Mouse (Mus musculus) testis, postnatal 10 days (tissue): ENCODE data around the gene Nmd3.

Experiments used
- DNase-seq: peaks from one replicate; pipeline ENCODE4 v3.0.0; 2021; ENCODE audit warnings: low spot score

Nmd3 gene

GRCm38 (mm10) chr3:69721814-69722186 is at the start of gene Nmd3:
Gene Nmd3 (plus strand): TSS chr3:69721985.
- DNase-seq = peak; percentile 98

DNA sequence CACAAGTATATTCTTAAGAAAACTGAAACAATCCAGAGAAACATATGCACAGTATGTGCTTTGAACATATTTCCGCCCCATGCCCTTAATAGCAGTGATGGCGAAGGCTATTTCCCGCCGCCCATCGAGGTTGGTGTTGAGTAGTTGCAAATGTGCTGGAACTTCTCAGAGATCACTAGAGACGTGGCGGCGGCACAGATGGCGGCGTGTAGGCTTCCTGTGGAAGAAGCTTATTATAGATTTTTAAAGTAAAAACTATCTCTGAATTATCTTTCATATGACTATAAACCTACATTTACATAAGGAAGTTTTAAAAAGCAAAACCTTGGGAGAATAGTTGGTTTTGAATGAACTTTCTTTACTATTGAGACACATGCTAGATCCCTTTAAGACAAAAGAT is 48.4 kb upstream of the Nmd3 start:
- no peak for DNase-seq

DNA sequence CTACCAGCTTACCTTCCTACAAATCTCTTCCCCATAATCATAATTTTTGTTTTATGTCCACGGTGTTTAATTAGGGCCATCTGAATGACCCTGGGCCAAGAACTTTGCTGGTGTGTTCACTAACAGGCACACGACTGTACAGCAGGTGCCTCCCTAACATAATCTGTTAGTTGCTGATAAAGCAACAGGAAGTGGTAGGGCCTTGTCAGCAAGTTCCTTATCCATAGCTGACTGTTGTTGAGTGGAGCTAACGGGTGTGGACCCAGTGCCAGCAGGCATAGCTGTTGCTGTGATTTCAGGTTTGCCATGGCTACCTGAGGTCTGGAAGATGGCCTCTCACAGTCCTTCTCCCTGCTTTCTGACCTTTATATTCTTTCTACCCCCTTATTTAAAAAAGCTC is 47.6 kb upstream of the Nmd3 start:
- no peak for DNase-seq

- no peak for DNase-seq
These were observed 32.0 kb upstream of the Nmd3 start for GRCm38 (mm10) chr3:69689791-69690190.

GRCm38 (mm10) chr3:69690939-69691338 is 30.8 kb upstream of the Nmd3 start:
- no peak for DNase-seq

GRCm38 (mm10) chr3:69699851-69700500 is 21.8 kb upstream of the Nmd3 start:
- DNase-seq = no peak

DNA sequence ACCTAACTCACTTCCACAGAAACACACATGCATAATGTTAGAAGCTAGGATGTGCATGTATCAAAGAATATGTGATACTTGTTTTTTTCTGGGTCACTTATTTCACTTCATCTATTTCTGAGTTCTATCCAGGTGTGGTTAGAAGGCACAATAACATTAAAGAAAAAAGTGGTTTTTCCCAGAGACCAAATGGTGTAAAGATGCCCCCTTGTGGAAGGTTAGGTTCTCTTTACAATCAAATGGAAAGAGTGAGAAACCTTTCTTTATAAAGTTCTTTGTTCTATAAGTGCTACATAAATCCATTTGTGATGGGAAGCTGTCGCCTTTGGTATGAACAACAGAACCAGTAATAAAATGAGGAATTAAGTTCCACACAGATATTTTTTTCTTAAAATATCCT is 19.9 kb upstream of the Nmd3 start:
- no peak for DNase-seq

DNA sequence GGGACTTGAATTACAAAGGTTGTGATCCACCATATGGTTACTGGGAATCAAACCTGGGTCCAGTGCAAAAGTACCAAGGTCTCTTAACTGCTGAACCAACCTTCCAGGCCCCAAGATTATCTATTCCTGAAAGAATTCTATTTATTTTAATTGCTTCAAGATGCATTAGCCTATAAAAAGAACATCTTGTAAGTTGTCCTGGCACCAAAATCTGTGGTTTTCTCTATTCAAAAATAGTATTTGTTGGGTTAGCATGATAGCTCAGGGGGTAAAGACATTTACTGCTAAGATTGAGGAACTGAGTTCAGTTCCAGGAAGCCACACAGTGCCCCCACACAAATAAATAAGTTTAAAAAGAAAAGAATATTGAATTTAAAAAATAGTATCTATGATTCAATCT is 19.4 kb upstream of the Nmd3 start:
- DNase-seq = no peak

- no peak for DNase-seq
These were observed 12.5 kb upstream of the Nmd3 start for GRCm38 (mm10) chr3:69709043-69709929.

- no peak for DNase-seq
These were observed 9.7 kb upstream of the Nmd3 start for GRCm38 (mm10) chr3:69711907-69712600.

- no peak for DNase-seq
These were observed 4.3 kb upstream of the Nmd3 start for GRCm38 (mm10) chr3:69717476-69717875.

DNA sequence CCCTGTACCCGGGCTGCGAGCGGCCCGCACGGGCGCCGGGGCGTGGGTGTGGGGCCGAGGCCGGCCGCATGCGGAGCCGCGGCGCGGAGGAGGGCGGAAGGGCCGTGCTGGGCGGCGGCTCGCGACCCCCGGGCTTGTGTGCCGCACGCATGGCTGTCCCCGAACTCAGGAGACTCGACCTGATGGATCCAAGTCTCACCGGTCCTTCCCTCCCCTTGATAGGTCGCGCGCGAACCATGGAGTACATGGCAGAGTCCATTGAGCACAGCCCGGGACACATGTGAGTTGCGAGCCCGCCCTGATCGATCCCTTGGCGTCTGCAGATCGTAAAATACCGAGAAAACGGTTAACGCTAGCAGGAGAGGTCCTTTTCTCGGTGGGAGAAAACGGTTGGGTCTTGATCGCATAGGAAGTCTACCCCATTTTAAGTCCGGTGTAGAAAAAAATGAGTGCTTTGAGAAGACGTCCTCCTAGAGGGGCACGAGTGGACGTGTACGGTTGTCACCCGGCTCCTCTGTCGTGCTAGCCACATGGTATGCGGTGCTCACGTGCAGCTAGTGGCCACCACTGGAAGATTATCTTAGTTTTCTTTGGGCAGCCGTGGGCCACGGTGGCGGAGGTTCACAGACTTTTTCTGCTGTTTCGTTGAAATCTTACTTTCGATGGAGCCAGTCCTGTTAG is 542 bp downstream of the Nmd3 start:
- peak; percentile 51 for DNase-seq

GRCm38 (mm10) chr3:69723161-69723560 is 1.4 kb downstream of the Nmd3 start:
- no peak for DNase-seq

DNA sequence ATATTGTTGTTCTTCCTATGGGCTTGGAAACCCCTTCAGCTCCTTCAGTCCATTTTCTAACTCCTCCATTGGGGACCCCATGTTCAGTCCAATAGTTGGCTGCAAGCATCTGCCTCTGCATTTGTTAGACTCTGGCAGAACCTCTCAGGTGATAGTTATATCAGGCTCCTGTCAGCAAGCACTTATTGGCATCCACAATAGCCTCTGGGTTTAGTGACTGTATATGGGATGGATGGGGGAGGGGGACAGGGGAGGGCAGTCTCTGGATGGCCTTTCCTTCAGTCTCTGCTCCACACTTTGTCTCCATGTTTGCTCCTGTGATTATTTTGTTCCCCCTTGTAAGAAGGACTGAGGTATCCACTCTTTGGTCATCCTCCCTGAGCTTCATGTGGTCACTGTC is 9.1 kb downstream of the Nmd3 start:
- no peak for DNase-seq

DNA sequence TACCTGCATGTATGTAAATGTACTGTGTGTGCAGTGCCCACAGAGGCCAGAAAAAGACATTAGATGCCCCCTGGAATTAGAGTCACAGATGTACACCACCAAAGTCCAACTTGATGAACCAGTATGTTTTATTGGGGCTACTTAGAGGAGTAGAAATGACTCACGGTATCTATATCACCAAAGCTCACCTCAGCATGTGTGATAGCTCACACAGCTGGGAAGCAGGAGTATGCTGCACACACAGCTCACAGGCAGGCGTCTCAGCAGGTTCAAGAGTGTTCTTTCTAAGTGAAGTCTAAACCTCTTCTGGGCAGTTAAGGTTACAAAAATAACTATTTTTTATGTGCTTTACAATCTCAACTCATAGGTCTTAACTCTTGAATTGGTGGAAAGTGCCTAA is 12.2 kb downstream of the Nmd3 start:
- DNase-seq = no peak

DNA sequence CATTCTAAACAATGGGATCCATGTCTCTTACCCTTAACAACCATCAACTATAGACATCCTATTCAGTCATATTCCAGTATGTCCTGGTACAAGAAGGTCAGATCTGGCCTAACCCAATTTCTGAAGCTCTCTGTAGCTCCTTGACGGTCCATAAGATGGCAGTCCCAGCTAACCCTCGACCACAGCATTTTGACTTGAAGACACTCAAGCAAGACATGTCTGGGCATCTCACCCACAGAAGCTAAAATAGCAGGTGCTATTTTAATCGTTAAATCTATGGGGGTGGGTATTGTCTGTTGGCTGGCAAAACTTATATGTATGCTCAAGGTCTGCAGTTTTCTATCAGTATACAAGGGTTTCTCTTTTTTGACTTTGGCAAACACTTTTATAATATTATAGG is 33.4 kb downstream of the Nmd3 start:
- no peak for DNase-seq

DNA sequence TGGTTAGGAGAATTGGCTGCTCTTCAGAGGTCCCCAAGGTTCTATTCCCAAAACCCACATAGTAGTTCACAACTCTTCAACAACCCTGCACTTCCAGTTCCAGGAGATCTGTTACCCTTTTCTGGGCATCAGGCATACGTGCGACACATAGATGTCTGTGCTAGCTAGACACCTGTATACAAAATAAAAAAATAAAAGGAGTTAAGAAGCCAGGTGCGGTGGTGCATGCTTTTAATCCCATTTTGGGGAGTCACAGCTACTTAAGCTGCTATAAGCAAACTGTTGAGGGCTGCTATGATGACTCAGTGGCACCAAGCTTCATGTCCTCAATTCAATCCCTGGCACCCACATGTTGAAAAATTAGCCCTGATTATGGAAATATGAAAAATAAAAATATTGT is 34.2 kb downstream of the Nmd3 start:
- no peak for DNase-seq

DNA sequence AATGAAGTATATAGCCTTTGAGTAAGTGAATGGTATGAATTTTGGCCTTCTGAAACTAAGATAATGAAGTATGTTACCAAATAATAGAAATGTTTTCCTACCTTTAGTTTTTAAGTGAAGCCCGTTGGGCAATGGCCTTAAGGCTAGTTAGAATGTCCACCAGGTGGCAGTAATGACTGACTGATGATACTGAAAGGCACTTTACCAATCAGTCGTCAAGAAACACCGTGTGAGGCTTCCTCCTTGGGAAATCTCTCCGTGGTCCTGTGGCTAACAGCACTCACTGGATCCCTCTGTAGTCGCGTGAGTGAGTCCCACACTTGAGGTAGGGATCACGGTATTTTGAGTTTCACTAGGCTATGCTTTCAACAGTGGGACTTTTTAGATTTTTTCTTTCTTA is 34.7 kb downstream of the Nmd3 start:
- peak; percentile 59 for DNase-seq

- DNase-seq = no peak
These were observed 35.7 kb downstream of the Nmd3 start for GRCm38 (mm10) chr3:69757456-69757855.

DNA sequence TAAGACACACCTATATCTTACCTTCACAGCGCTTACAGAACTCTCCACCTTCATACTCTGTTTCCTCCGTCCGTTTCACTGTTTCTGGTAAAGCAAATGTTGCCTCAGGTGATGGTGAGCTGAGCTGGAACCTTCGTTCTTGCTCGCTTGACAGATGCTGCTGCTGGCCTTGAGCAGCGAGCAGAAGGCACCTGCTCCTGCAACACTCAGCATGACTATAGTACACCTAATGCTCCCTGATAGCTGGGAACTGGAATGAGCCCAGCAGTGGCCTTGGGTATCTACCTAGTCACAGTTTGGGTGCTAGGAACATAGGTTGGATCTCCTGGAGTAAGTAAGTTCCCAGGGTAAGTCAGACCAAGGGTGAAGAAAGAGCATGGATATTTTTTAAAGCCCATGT is 38.3 kb downstream of the Nmd3 start:
- DNase-seq = no peak

- no peak for DNase-seq
These were observed 39.4 kb downstream of the Nmd3 start for GRCm38 (mm10) chr3:69761195-69761594.

DNA sequence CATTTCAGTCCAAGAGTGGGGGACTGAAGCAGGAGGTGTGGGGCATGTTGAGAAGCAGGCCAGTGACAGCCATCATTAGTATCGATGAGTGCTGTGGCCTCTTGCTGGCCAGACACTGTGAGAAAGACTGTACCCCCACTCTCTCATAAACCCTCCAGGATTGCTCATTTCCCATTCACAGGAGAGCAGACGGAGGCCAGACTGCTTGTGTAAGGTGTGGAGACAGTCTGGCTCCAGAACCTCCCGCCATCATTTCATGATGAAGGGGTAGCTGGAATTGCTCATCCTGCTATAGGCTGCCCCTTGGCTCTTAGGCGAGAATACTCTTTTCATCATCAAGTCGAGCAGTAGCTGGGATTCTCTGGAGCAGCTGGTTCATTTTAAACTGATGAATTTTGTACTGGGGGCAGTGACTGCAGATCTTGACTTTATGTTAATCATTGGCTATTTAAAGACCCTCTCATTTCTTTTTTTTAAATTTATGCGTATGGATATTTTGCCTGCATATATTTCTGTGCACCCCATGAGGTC is 41.1 kb downstream of the Nmd3 start:
- DNase-seq = no peak
